Mouse (Mus musculus) right cerebral cortex, adult 18-20 months (tissue): Measurements from ENCODE around the gene Prex1.

Experiments
- DNase-seq: peaks from one replicate; pipeline ENCODE4 v3.0.0; 2022; ENCODE audit warnings: mixed read lengths

Gene Prex1

GRCm38 (mm10) chr2:166601420-166601819 is 112.2 kb downstream of the Prex1 start:
- no peak for DNase-seq

- no peak for DNase-seq
Measured at GRCm38 (mm10) chr2:166598453-166599155, 115.0 kb downstream of the Prex1 start.

GRCm38 (mm10) chr2:166597763-166598162 is 115.9 kb downstream of the Prex1 start:
- no peak for DNase-seq

GRCm38 (mm10) chr2:166592034-166592912 is 121.4 kb downstream of the Prex1 start:
- DNase-seq, result peak; percentile 78

GRCm38 (mm10) chr2:166584491-166584890 is 129.1 kb downstream of the Prex1 start:
- DNase-seq, result no peak

GRCm38 (mm10) chr2:166583292-166583691 is 130.3 kb downstream of the Prex1 start:
- DNase-seq, result no peak

- peak; percentile 80 for DNase-seq
Measured at GRCm38 (mm10) chr2:166581881-166582583, 131.6 kb downstream of the Prex1 start.

- DNase-seq, result no peak
Measured at GRCm38 (mm10) chr2:166579793-166580192, 133.8 kb downstream of the Prex1 start.

- DNase-seq, result peak; percentile 46
Measured at GRCm38 (mm10) chr2:166579361-166579760, 134.3 kb downstream of the Prex1 start.

- no peak for DNase-seq
Measured at GRCm38 (mm10) chr2:166575419-166575818, 138.2 kb downstream of the Prex1 start.

- DNase-seq, result peak; percentile 46
Measured at GRCm38 (mm10) chr2:166574934-166575333, 138.7 kb downstream of the Prex1 start.

GRCm38 (mm10) chr2:166573621-166574020 is 140.0 kb downstream of the Prex1 start:
- no peak for DNase-seq

- no peak for DNase-seq
Measured at GRCm38 (mm10) chr2:166572297-166572696, 141.3 kb downstream of the Prex1 start.

GRCm38 (mm10) chr2:166569182-166569581 is 144.4 kb downstream of the Prex1 start:
- DNase-seq, result no peak

- DNase-seq, result no peak
Measured at GRCm38 (mm10) chr2:166565503-166565902, 148.1 kb downstream of the Prex1 start.

- no peak for DNase-seq
Measured at GRCm38 (mm10) chr2:166564455-166564854, 149.2 kb downstream of the Prex1 start.

GRCm38 (mm10) chr2:166563890-166564289 is 149.7 kb downstream of the Prex1 start:
- peak; percentile 78 for DNase-seq

GRCm38 (mm10) chr2:166563076-166563475 is 150.6 kb downstream of the Prex1 start:
- peak; percentile 68 for DNase-seq

GRCm38 (mm10) chr2:166561781-166562180 is 151.9 kb downstream of the Prex1 start:
- no peak for DNase-seq

- no peak for DNase-seq
Measured at GRCm38 (mm10) chr2:166560826-166561225, 152.8 kb downstream of the Prex1 start.

- no peak for DNase-seq
Measured at GRCm38 (mm10) chr2:166559531-166559930, 154.1 kb downstream of the Prex1 start.

GRCm38 (mm10) chr2:166555508-166555907 is 158.1 kb downstream of the Prex1 start:
- DNase-seq, result no peak

GRCm38 (mm10) chr2:166554169-166554505 is 159.5 kb downstream of the Prex1 start:
- no peak for DNase-seq
